Mouse (Mus musculus): Measurements from ENCODE around the gene Agpat4. TPM values are rescaled to one million over a fixed set of nuclear protein-coding genes. Genes with fewer than 3 reads are reported as not detected.

Gene Agpat4
- polyA plus RNA-seq, 1 experiment: 11.0 TPM

- no peak for DNase-seq (ENCODE audit: low spot score)
These were observed 108.0 kb downstream of the Agpat4 start for GRCm38 (mm10) chr17:12226551-12226950.

- DNase-seq (ENCODE audit: low spot score): no peak
These were observed 109.5 kb downstream of the Agpat4 start for GRCm38 (mm10) chr17:12228001-12228400.

GRCm38 (mm10) chr17:12228471-12228870 is 110.0 kb downstream of the Agpat4 start:
- DNase-seq (ENCODE audit: low spot score): no peak

GRCm38 (mm10) chr17:12229756-12230155 is 111.3 kb downstream of the Agpat4 start:
- DNase-seq (ENCODE audit: low spot score): no peak

GRCm38 (mm10) chr17:12230167-12230566 is 111.7 kb downstream of the Agpat4 start:
- DNase-seq (ENCODE audit: low spot score): no peak

GRCm38 (mm10) chr17:12231087-12231486 is 112.6 kb downstream of the Agpat4 start:
- no peak for DNase-seq (ENCODE audit: low spot score)

- DNase-seq (ENCODE audit: low spot score): no peak
These were observed 114.2 kb downstream of the Agpat4 start for GRCm38 (mm10) chr17:12232724-12233123.

- DNase-seq (ENCODE audit: low spot score): no peak
These were observed 122.2 kb downstream of the Agpat4 start for GRCm38 (mm10) chr17:12240701-12241100.

- no peak for DNase-seq (ENCODE audit: low spot score)
These were observed 131.4 kb downstream of the Agpat4 start for GRCm38 (mm10) chr17:12249783-12250504.

- DNase-seq (ENCODE audit: low spot score): no peak
These were observed 132.1 kb downstream of the Agpat4 start for GRCm38 (mm10) chr17:12250581-12250980.

GRCm38 (mm10) chr17:12256142-12256541 is 137.6 kb downstream of the Agpat4 start:
- no peak for DNase-seq (ENCODE audit: low spot score)

GRCm38 (mm10) chr17:12258517-12258916 is 140.0 kb downstream of the Agpat4 start:
- DNase-seq (ENCODE audit: low spot score): no peak

- no peak for DNase-seq (ENCODE audit: low spot score)
These were observed 141.5 kb downstream of the Agpat4 start for GRCm38 (mm10) chr17:12259957-12260356.

GRCm38 (mm10) chr17:12261376-12261775 is 142.9 kb downstream of the Agpat4 start:
- DNase-seq (ENCODE audit: low spot score): no peak

- DNase-seq (ENCODE audit: low spot score): no peak
These were observed 143.4 kb downstream of the Agpat4 start for GRCm38 (mm10) chr17:12261887-12262286.

- no peak for DNase-seq (ENCODE audit: low spot score)
These were observed 144.3 kb downstream of the Agpat4 start for GRCm38 (mm10) chr17:12262851-12263250.

GRCm38 (mm10) chr17:12263787-12264186 is 145.3 kb downstream of the Agpat4 start:
- DNase-seq (ENCODE audit: low spot score): no peak

GRCm38 (mm10) chr17:12264293-12264692 is 145.8 kb downstream of the Agpat4 start:
- DNase-seq (ENCODE audit: low spot score): no peak

- no peak for DNase-seq (ENCODE audit: low spot score)
These were observed 147.7 kb downstream of the Agpat4 start for GRCm38 (mm10) chr17:12265969-12266925.

GRCm38 (mm10) chr17:12268091-12268490 is 149.6 kb downstream of the Agpat4 start:
- DNase-seq (ENCODE audit: low spot score): no peak

GRCm38 (mm10) chr17:12268538-12268937 is 150.0 kb downstream of the Agpat4 start:
- no peak for DNase-seq (ENCODE audit: low spot score)
